Mouse (Mus musculus) induced T-regulatory cell, adult 2 months (primary cell): ENCODE data around the gene Tmem74b.

Experiments used
- DNase-seq: peaks from one replicate; pipeline ENCODE4 v3.0.0-alpha.2; 2012; ENCODE audit warnings: low read depth

Tmem74b gene

GRCm38 (mm10) chr2:151701231-151702145 lies at the start of gene Tmem74b:
Gene Tmem74b (plus strand): TSS chr2:151702008.
- no peak for DNase-seq

GRCm38 (mm10) chr2:151652053-151652452 lies 49.8 kb upstream of the Tmem74b start:
- DNase-seq: no peak

- DNase-seq: no peak
These were observed 33.4 kb upstream of the Tmem74b start, which contains the start of gene Rad21l for GRCm38 (mm10) chr2:151668433-151668832. Gene Rad21l (minus strand): TSS chr2:151668533.

GRCm38 (mm10) chr2:151670026-151670967 lies 31.5 kb upstream of the Tmem74b start:
- DNase-seq: no peak

GRCm38 (mm10) chr2:151670968-151671329 lies 30.9 kb upstream of the Tmem74b start:
- DNase-seq: no peak

- DNase-seq: peak; percentile 18
These were observed 25.6 kb upstream of the Tmem74b start for GRCm38 (mm10) chr2:151676234-151676633.

GRCm38 (mm10) chr2:151682357-151682756 lies 19.5 kb upstream of the Tmem74b start:
- DNase-seq: peak; percentile 42

- DNase-seq: no peak
These were observed 18.8 kb upstream of the Tmem74b start for GRCm38 (mm10) chr2:151682976-151683375.

- DNase-seq: peak; percentile 15
These were observed 490 bp downstream of the Tmem74b start for GRCm38 (mm10) chr2:151702146-151702850.

- peak; percentile 8 for DNase-seq
These were observed 1.0 kb downstream of the Tmem74b start for GRCm38 (mm10) chr2:151702851-151703190.

- peak; percentile 33 for DNase-seq
These were observed 10.8 kb downstream of the Tmem74b start for GRCm38 (mm10) chr2:151712647-151713046.

- no peak for DNase-seq
These were observed 13.7 kb downstream of the Tmem74b start for GRCm38 (mm10) chr2:151715526-151715925.

- DNase-seq: no peak
These were observed 14.7 kb downstream of the Tmem74b start for GRCm38 (mm10) chr2:151716318-151717055.

GRCm38 (mm10) chr2:151724094-151724493 lies 22.3 kb downstream of the Tmem74b start:
- no peak for DNase-seq

- DNase-seq: no peak
These were observed 31.5 kb downstream of the Tmem74b start for GRCm38 (mm10) chr2:151733151-151733865.

- DNase-seq: no peak
These were observed 33.6 kb downstream of the Tmem74b start for GRCm38 (mm10) chr2:151735422-151735821.

- no peak for DNase-seq
These were observed 36.7 kb downstream of the Tmem74b start for GRCm38 (mm10) chr2:151738460-151738859.

GRCm38 (mm10) chr2:151739081-151739480 lies 37.3 kb downstream of the Tmem74b start:
- no peak for DNase-seq

GRCm38 (mm10) chr2:151739505-151739904 lies 37.7 kb downstream of the Tmem74b start:
- DNase-seq: no peak

GRCm38 (mm10) chr2:151740741-151741526 lies 39.1 kb downstream of the Tmem74b start:
- peak; percentile 94 for DNase-seq
